Mouse (Mus musculus): ENCODE results near the gene Lrrc20. TPM values are rescaled to one million over a fixed set of nuclear protein-coding genes. Genes with fewer than 3 reads are reported as not detected.

Lrrc20 gene
- polyA plus RNA-seq (2015; fragmentation: Nextera tagmentation; extraction: Ambion mirVana): 4.7 and 8.8 TPM in 2 replicates

GRCm38 (mm10) chr10:61475594-61476439 lies at the start of gene Lrrc20:
Gene Lrrc20 (plus strand): TSS chr10:61475801.

DNA sequence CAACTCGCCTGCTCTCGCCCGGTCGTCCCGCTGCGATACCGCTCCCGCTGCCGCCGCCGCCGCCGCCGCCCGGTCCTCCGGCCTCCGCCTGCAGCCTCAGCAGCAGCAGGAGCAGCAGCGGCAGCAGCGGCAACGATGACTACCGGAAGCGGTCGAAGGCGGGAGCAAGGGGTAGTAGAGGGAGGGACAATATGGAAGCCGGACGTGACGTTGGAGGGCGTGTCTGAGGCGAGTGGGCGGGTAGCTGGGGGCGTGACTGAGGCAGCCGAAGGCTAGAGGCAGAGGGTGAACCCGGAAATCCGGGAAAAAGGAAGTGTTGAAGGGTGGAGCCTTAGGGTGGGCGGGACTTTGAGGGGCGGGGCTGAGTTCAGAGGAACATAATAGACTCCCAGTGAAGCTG lies 23.0 kb upstream of the Lrrc20 start, which contains the start of gene Eif4ebp2:
Gene Eif4ebp2 (minus strand): TSS at position 17 of the 400 bp plus-strand sequence.

Other genes with a start within 250 kb of the Lrrc20 start
- gene Adamts14, start 202.4 kb upstream of the Lrrc20 start, polyA plus RNA-seq (2015; fragmentation: Nextera tagmentation; extraction: Ambion mirVana): 1.5 and 1.8 TPM in 2 replicates
- gene Prf1, start 178.0 kb upstream of the Lrrc20 start, polyA plus RNA-seq (2015; fragmentation: Nextera tagmentation; extraction: Ambion mirVana): not detected in 2 replicates
- 11.5 and 12.7 TPM in 2 replicates for gene Pald1, start 92.3 kb upstream of the Lrrc20 start, polyA plus RNA-seq (2015; fragmentation: Nextera tagmentation; extraction: Ambion mirVana)
- gene Nodal, start 57.8 kb upstream of the Lrrc20 start, polyA plus RNA-seq (2015; fragmentation: Nextera tagmentation; extraction: Ambion mirVana): 0.20 TPM in 1 of 2 replicates, not detected in the other
- gene Eif4ebp2, start 23.1 kb upstream of the Lrrc20 start, polyA plus RNA-seq (2015; fragmentation: Nextera tagmentation; extraction: Ambion mirVana): 31.9 and 57.1 TPM in 2 replicates
- 0.16 and 0.18 TPM in 2 replicates for gene Npffr1, start 119.7 kb downstream of the Lrrc20 start, polyA plus RNA-seq (2015; fragmentation: Nextera tagmentation; extraction: Ambion mirVana)
- 63.2 and 81.9 TPM in 2 replicates for gene Ppa1, start 172.8 kb downstream of the Lrrc20 start, polyA plus RNA-seq (2015; fragmentation: Nextera tagmentation; extraction: Ambion mirVana)
- gene Sar1a, start 204.5 kb downstream of the Lrrc20 start, polyA plus RNA-seq (2015; fragmentation: Nextera tagmentation; extraction: Ambion mirVana): 197 and 228 TPM in 2 replicates
- gene Tysnd1, start 219.7 kb downstream of the Lrrc20 start, polyA plus RNA-seq (2015; fragmentation: Nextera tagmentation; extraction: Ambion mirVana): 40.0 and 78.9 TPM in 2 replicates
- 71.6 and 190 TPM in 2 replicates for gene Aifm2, start 239.5 kb downstream of the Lrrc20 start, polyA plus RNA-seq (2015; fragmentation: Nextera tagmentation; extraction: Ambion mirVana)

Measured in adrenal gland, postnatal 0 days (tissue).